Mouse (Mus musculus) skeletal muscle tissue, adult 2 months (tissue): ENCODE data around the gene Tmem117.

Experiments
- DNase-seq: peaks from one replicate; pipeline ENCODE4 v3.0.0-alpha.2; 2012; ENCODE audit warnings: low read depth, low spot score

The Tmem117 gene

DNA sequence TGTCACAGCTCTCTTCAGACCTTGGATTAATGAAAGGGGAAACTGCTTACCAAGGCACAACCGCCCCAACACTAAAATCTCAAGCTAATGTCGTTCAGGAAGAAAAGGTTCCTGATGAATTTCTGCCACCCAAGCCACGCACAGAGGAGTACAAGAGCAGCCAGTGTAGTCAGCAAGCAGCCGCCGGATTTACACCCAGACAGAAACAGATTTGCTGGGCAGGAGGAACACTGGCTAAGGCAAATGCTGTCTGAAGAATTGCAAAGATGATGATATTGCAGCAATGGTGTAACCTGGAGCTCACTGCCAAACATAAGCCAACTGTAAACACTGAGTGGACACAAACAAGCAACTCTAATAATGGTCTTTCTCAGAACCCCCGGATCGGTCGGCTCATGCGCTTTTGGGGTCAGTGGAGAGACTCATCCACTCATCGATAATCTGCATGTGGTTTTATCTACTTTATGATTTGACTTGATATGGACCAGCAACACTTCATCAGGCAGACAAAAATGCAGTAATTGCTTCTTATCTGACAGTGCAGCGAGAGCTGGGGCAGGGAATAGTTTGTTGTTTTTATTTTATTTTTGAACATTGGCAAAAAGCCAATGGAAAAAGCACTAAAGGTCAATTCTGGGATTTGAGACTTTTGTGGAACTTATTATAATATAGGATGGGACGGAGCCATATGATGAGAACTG, 509.8 kb downstream of the Tmem117 start:
- DNase-seq, result no peak

DNA sequence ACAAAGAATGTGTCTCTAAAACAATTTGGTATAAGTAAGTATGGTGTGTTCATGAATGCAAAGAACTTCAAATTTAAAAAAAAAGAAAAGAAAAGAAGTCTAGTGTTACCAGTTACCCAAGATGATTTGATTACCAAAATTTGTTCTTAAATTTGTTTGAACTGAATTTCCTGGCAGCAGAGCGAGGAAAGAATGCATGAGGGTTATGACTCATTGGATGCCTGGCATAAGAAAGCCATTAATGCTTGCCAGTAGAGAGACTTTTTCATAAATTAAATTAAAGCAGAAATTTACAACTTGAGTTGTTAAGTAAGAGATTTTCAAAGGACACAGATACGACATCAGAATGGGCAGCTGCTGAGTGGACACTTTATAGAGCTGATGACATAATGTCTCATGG, 515.1 kb downstream of the Tmem117 start:
- no peak for DNase-seq

GRCm38 (mm10) chr15:95145118-95145517, 516.1 kb downstream of the Tmem117 start:
- DNase-seq, result no peak
